Mouse (Mus musculus): ENCODE data around the gene Csf1. TPM values are rescaled to one million over a fixed set of nuclear protein-coding genes. Genes with fewer than 3 reads are reported as not detected.
"Not testable (repeated sequence)": the region's sequence is repeated elsewhere in the genome, so short reads cannot be mapped to it uniquely, and the experiment has no call there.

Csf1 gene
- polyA plus RNA-seq, 2 experiments from 2014 or later = 11.9 to 19.7 TPM

DNA sequence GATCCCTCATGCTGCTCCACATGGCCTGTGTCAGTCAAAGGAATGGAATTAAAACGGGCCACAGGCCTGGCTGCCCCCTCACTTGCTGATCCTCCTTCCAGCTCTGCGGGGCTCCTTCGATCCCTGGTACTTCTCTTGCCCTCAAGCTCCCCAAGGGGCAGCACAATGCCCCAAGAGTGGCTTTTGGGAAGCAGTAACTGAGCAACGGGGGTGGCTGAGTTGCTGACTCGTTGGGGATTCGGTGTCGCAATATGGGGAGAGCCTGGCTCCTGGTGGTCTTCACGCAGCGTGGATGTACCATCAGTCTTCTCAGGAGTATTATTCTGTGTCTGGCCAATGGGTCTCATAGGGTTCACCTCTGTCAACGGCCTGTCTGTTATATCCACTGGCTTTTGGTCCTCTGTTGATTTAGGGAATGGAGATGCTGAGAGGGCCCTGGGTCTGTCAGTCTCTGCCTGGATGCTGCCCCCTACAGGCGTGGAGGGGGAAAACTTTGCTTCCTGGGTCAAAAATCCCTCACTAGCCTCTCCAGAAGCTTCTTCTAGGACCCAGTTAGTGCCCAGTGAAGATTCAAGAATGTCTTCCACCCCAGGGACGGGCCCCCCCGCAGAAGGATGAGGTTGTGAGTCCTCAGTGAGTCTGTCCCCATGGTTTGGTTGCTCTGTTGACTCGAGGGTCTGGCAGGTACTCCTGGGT is 11.9 kb downstream of the Csf1 start:
- ATAC-seq = no peak

DNA sequence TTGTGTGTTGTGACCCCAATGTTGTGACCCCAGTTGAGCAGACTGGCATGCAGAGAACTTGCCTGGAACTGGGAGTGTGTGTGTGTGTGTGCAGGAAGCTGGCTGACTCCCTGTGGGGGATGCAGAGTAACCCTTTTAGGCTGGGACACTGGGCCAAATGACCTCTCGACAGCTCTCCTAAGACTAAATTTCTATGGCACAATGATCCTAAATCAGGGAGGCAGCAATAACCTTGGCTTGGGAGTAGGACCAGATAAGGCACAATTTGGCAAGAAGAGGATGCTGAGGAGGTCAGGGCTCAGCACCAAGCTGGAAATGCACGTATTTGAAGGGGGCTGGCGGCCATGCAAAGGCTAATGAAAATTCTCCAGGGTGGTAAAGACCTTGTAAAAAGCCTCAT is 14.2 kb downstream of the Csf1 start:
- no peak for ATAC-seq

DNA sequence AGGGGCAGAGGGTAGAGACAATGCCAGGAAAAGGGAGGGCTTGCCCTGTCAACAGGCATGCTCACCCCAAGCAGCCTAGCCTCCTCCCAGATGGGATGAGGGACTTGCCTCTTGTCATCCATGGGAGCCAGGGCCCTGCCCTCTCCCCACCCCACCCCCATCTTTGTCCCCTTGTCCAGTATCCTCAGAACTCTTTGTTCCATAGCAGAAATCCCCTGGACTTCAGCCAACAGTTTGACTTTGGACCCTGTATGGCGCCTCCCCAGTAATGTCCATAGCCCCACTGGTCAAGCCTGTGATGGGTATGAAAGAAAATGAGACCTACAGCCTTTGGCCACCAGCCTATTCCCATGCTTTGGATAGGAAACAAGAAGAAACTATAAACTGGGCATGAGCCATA is 16.6 kb downstream of the Csf1 start:
- no peak for ATAC-seq

DNA sequence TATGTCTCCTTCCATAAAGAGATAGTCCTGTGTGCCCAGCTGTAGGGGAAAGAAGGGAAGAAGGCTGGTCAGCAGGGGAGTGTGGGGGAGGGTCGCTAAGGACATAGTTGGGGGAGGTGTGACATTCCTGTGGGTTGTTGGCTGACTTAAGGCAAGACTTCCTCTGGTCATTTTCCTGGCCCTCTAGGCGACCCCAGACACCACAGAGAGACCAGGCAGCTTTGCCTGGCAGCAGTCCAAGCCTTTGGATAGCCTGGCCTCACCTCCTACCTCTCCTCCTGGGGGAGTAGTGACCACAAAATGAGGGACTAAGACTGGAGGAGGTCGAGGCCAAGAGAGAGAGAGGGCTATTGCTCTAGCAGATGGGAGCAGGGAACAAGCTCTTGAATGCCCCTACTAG is 17.2 kb downstream of the Csf1 start:
- no peak for ATAC-seq

DNA sequence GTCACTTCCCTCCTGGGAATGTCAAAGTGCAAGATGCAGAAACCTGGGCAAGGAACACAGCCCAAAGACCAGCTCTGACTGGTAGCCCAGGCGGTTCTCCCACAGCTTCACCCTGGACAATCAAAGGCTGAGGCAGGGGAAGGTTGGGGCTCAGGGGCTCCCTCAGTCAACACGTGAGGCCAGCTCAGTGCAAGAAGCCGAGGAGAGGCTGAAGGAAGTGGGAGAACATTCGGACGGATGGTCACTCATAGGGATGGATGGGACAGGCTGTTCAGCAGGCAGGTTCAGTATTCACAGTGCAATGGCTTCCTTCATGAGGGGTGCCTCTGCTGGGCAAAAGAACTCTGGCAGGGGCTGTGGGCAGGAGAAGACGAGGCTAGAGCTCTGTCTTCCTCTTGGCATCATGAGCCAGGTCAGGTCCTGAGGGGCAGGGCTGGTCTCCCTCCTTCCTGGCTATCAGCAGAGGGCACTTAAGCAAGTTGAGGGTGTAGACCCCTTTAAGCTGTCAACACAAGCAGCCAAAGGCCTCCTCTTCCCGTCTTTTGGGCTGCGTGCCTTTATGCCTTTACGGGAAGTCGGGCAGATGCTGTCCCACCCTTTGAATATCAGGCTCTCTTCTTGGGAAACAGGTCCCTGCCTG is 18.1 kb downstream of the Csf1 start:
- ATAC-seq = no peak

DNA sequence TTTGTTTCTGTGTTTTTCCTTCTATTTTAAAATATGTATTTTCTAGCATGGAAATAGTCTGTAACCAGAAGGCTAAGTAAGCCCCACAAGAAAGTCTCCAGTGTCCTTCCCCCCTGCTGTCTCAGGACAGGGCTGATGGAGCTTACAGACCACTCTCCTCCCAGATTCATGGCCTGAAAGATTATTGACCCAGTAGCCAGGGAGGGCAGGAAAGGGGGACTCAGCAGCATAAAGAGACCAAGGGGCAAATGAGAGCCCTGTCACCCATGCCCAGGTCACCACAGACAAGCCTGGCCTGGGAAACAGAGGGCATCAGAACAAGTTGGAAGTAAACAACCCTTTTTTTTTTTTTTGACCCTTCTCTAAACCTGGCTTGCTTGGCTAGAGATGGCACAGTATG is 18.9 kb downstream of the Csf1 start:
- no peak for ATAC-seq

DNA sequence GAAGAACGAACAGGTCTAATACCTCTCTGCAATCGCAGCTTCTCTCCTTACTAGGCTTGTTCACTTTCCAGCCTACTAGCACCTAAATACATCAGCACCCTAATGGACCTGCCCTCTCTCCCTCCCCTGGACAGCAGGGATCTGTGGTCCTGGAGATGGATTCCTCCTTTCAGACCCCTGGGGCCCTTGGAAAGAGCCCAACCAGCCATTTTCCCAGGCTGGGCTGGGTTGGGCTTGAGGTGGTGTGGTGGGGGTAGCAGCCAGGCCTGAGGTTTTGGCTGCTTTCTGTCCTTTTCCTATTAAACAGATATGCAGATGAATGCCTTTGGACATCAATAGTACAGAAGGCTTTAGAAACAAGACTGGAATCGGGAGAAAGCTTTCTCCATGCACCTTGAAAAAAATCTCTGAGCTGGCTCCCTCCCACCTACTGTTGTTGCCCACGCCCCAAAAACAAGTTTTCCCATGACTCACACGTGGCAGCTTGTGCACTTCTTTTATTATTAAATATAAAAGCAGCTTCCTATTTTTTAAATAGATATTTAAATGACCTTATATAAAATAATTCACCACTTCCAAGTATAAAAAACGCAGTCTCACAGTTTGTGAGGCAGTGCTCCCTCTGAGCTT is 19.6 kb downstream of the Csf1 start:
- ATAC-seq = no peak

DNA sequence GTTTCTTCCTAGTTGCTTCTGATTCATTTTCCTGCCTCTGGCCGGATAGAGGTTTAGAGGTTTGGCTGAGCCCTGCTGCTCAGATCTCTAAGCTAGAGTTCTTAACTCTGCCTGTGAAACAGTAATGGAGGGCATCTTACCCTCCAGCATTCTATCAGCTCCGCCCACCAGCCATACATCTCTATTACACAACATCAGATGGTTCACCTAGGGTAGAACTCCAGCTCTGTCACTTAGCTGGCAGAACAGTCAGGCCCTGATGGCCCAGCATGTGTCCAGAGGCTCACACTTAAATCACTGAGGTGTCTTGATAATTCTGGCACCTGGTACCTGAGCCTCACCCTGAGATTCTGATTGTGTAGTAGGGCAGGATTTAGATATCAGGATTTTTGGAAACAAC is 20.3 kb downstream of the Csf1 start:
- no peak for ATAC-seq

DNA sequence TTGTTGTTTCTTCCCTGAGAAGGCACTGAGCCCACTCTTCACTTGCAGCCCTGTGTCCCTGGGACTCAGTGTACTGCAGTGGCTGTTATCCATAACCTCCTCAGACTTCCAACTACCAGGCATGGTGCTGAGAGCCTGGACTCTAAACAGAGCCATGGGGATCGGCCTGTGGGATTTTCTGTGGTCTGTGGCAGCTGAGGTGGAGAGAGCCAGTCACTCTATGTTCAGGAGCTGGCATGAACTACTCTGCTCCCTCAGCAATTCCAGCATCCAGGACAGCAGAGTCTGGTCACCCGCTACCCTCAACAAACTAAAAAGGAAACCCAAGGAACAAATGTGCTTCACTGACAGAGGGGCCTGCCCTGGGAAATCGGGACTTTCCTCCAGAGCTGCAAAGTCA is 20.8 kb downstream of the Csf1 start:
- ATAC-seq = no peak

DNA sequence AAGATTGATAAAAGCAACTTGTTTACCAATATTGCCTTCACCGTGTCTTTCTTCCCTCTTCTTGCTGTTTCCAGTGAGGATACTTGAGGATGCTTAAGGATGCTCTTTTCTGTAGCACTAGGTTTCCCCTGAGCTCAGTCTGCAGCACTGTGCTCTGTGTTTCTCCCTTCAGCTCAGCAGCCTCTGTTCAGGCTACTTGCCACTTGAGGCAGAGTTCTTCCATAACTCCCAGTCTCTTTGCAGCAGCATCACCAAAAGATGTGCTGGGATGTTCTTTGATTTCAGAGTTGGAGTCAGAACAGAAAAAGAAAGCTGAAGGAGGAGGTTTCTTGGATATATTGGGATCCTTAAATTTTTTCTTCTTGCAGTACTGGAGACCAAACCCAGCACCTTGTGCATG is 21.6 kb downstream of the Csf1 start:
- no peak for ATAC-seq

DNA sequence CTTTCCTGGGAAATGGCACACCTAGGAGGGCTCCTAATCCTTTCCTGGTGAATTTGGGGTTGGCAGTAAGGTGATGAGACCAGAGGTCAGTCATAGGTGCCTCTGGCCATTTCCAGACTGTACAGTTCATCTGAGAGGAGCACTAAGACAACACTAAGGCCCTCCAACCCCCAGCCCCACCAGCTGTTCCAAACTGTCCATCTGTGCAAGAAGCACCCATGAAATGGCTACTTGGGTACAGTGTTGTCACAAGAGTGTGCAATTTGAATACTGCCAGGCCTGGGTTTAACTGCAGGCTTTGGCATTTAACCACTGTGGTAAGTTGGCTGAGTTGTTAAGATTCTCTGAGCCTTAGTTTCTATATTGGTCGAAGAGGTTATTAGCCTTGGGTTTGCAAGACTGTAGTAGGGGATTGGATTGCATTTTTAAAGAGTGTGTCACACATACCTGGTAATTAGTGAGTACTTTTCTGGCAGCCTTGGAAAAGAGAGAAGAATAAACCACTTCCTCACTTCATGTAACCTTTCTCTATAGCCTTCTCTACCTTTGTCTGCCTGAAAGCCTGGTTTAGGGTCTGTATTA is 22.6 kb downstream of the Csf1 start:
- no peak for ATAC-seq

DNA sequence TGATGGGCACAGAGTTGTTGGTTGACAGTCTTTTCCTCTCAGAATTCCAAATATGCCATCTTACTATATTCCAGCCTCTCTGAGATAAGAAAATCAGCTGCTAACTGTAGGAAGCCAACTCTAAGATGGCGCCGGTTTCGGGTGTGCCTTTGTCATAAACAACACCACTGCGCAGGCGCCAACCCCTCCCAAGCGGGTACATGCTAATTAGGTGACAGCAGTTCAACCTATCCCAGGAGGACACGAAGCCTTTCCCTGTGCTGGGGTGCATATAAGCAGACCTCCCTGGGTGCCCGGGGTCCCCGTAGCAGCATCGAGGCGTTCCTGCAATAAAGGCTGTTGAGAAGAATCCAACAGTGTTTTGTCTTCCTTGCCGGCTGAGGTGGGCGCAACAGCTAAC is 24.6 kb downstream of the Csf1 start:
- ATAC-seq = not testable (repeated sequence)

DNA sequence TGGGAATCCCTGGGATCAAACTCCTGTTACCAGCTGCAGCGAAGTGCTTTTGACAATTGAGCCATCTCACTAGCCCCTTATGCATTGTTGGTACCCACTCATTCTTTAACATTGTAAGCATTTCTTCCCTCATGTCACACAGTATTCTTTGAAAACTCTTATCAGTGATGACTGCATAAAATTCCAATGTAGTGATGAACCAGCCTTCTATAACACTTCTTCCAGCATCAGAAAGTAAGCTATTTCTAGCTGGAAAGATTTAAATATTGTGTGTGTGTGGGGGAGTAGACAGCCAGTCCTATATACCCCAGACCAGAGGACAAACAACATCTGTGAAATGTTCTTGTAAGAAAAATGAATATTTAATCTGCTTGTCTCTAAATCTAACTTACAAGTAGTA is 26.9 kb downstream of the Csf1 start:
- no peak for ATAC-seq

DNA sequence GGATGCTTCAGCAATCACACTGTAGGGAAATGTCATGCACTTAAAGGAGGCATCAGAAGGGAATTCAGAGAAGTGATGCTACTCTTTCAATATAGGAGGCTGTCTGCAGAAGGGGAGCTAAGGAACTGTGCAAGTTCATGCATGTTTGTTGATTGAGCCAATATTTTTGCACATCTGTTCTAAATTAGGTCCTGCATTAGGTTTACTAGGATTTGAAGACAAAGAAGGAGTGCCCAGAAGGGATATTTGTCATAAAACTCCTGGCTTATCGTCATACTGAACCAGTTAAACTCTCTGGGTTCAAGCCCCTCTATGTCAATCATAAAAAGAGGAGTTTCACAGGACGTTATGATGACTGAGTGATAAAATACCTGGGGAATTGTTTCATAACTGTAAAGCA is 30.0 kb downstream of the Csf1 start:
- ATAC-seq = no peak

DNA sequence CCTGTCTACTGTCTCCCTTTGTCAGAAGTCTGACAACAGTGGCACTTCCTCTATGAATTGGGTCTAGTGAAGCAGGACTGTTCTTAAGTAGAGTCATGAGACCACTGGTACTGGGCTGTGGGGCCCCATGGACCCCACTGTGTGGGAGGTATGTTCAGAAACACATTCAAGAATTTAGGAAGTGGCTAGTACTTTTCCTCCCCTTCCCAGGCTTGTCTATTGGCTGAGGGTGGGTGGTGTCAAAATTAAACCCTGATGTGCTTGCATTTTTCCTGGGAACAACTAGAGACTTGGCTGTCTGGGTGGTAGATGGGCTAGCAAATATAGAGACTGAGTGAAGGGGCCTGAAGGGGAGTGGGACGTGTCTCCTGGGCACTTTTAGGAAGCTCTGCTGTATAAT is 31.8 kb downstream of the Csf1 start:
- no peak for ATAC-seq

DNA sequence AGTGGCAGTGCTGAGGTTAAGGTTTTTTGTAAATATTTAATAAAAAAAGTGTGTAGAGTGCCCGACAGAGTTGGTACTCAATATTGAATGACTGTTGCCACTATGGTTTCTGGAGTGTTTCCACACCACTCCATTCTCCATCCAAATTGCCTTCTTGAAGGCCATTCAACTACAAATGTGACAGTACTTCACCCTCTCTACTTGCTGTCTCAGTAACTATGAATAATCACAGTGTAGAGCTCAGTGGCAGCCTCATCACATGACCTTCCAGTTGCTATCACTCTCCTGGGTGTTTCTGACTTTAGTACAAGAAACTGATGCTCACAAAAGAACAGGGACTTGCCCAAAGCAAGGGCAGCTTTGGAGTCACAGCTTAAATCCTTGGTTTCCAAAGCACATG is 44.3 kb downstream of the Csf1 start:
- ATAC-seq = no peak

DNA sequence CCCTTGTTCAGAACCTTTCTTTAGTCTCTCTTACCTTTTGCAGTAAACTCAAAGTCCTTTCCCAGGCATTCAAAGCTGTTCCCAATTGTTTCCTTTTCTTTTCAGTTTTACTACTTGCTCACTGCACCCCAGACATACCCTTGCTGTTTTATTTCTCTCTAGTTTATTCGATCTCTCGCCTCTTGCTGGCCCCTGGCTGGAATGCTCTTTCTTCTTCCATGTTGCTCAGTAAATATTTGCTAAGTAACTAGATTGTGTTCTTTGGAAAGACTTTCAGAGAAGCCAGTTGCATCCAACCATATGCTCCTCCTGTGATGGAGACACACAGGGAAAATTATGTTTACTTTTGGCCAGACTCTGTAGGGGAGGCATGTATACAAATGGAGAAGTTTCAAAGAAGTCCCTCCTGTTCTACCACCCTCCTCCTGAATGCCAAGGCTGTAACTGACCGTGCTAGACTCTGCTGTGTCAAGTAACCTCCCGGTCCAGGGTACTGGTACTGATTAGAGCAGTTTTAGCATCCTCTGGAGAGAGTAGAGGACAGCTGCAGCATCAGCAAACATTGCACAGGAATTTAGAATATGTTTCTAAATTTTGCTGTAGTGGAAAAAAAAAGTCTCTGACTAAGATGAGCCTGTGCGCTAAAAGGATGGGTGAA is 45.9 kb downstream of the Csf1 start:
- no peak for ATAC-seq

DNA sequence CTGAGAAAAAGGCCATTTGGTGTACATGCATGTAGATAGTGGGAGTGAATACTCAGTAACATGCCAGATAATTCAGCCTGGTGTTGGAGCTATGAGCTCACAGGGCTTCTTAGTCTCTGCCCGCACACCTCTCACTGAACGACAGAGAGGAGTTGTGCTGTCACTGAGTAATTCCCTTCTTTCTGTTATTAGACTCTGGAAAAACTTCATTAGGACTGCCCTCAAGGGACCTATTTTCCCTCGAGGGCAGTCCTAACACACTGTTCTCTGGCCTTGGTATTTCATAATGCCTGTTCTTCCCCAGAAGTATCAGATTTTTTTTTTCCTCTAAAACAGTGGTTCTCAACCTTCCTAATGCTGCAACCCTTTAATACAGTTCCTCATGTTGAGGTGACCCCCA is 48.2 kb downstream of the Csf1 start:
- ATAC-seq = no peak

DNA sequence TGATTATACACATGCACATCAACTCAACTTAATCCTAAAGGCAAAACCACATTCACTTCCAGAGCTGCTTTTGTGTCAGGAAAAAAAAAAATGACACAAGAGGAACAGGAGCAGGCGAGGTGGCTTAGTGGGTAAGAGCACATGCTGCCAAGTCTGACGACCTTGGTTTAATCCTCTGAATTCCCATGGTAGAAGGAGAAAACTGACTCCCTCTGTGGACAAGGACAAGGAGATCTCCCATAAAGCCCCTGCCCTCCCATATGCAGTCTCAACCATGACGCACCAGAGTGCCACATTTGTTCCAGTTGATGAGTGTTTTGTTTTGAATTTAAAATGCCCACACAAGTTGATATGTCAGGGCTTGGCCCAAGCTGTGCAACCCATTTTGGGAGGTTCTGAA is 51.1 kb downstream of the Csf1 start:
- no peak for ATAC-seq

DNA sequence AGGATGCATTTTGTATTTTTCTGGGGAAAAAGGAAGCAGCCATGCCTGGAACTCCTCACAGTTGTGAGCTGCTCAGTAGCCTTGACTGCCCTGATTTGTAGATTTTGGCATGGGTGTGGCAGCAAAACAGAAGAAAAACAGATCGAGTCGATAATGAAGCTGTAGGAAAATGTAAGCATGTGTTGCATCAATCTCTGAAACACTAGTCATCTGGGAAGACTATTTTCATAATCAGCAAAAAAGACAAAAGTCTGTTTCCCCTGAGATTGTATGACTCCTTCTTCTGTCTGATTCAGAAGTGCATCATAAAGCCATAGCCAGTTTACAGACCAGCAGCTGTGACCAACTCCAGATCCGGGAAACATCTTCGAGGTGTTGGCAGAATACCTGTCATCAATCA is 53.0 kb downstream of the Csf1 start:
- ATAC-seq = no peak

DNA sequence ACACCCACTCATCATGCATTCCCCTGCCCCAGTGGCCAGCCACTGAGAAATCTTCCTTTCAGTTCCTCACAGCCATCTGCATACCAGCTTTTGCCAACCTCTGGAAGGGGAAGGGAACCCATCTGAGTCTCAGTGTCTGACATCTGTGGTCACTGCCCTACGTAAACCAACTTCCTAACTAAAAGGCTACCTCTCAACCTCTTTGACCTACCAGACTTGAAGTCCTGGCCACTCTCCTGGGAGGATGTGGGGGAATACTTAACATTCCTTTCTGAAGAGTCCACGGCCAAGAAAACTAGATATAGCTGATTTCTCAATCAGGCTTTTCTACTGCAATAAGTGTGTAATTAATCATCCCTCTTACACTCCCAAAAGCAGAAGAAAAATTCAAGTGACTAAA is 54.1 kb downstream of the Csf1 start:
- no peak for ATAC-seq

DNA sequence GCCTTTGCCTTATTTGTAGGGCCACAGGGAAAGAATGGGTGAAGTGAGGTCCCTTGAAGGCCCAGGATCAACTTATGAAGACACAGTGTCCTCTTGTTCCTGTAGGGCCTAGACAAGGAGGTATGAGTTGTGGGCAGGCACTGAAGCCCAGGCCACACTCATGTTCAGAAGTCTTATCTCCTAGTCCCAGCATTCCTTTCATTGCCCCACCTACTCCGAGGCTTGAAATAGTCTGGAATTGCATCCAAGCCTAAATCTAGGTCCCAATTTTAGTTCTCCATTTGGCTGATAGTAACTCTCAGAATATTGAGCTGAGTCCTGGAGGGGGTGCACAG is 55.9 kb downstream of the Csf1 start:
- no peak for ATAC-seq

DNA sequence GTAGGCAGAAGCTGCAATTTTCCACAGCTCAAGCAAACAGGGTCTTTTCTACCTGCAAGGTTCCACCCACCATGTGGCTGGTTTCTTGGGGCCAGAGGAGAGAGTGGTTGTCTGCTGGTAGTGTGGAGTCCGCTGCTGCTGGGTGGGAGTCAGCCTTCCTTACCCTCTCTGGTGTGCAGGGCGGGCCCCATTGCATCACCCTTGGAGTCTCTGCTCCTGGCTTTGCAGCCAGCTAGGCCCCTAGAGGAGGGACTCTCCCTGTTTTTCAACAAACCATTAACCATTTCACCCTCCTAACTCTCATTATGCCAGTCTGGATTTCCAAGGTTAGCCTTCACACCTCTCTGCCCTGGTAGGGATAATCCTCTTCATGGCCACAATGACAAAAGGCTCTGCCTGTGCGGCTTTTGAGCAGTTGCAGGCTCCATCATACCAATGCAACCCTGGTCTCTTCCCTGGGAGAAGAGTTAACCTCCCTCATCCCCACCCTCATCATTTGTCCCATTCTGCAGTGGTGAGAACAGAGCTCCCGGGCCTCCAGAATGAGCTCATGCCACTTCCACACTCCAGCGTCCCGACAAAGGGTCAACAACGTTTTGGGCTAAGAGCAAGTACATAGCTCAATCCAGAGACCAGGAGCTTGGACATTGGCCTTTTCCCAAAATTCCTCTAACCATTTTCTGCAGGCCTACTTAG is 56.4 kb downstream of the Csf1 start:
- no peak for ATAC-seq
